Mouse (Mus musculus): Measurements from ENCODE around the gene Samd13.

- no peak for TF ChIP-seq POLR2A (IDR thresholded peaks at IDR 0.05; ENCODE audit: control insufficient read depth, extremely low read depth, insufficient read depth, low read length, poor library complexity)
- TF ChIP-seq CTCF (IDR thresholded peaks at IDR 0.05; ENCODE audit: borderline replicate concordance, control insufficient read depth, extremely low read depth, insufficient read depth, low read length, poor library complexity) = no peak
These were observed 69.9 kb downstream of the Samd13 start, which contains the start of gene Dnase2b for GRCm38 (mm10) chr3:146615496-146615895.
